Mouse (Mus musculus): ENCODE data around the gene Tcf20. TPM values are rescaled to one million over a fixed set of nuclear protein-coding genes. Genes with fewer than 3 reads are reported as not detected.

The Tcf20 gene
- polyA plus RNA-seq, 1 experiment from 2014 or later, result 15.5 TPM

DNA sequence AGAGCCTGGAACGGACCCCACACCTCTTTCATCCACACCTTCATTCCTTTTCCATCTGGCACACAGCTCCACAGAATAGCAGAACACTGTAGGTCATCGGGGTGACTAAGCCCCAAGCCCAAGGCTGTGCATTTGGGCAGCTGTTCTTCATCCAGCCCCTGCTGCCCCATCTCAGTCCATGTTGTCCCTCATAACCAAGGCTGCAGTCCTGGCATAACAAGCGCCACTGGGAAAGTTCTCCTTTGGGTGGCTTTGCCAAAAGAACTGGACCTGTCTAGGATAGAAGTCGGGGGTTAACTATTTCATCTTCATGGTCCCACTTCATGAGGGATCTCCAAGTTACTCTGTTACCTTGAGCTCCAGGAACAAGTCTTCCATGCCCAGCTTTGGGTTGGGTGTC lies 77.9 kb downstream of the Tcf20 start:
- Histone ChIP-seq H3K4me1 (ENCODE audit: control insufficient read depth, insufficient read depth, low read length) (peaks cover 18% of the 10 kb centered on the region; the same call in 1 of the 2 replicates), H3K36me3 (ENCODE audit: control insufficient read depth, insufficient read depth, low read length) (no peaks in the 10 kb centered on the region), H3K4me2 (replicated peaks; ENCODE audit: low read depth, low read length) (no peak overlapping the region), H3K4me3 (ENCODE audit: low read depth, low read length) (no peak overlapping the region), H3K9ac (replicated peaks; ENCODE audit: low read depth, low read length) (no peak overlapping the region), H3K27me3 (ENCODE audit: control insufficient read depth, insufficient read depth, low read length) (no peaks in the 10 kb centered on the region), H3K27ac (ENCODE audit: low read length) (no peak overlapping the region), H3K9me3 (ENCODE audit: control insufficient read depth, low read depth, low read length) (no peaks in the 10 kb centered on the region)
- ATAC-seq (ENCODE audit: insufficient number of reproducible peaks, insufficient read depth, low FRiP score, low read depth), result no peak
- 95% methylated on average over 4 of the region's 4 CpGs for WGBS

DNA sequence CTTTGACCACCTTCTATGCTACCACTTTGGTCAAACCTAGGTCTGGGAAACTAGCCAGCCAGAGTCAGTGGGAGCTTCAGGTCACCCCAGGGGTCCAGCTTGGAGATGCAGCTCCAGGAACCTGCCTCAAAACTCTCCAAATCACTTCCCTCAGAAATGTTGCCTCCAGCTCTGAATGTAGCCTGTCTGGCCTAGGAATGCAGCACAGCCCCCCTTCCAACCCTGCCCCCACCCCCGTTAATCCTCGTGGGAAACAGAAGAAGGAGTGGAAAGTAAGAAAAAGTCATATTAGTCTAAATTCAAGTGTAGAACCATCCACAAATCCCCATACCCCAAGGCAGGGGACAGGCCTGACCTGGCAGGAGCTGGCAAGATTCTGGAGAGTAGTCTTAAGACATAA lies 79.2 kb downstream of the Tcf20 start:
- ATAC-seq (ENCODE audit: insufficient number of reproducible peaks, insufficient read depth, low FRiP score, low read depth), result no peak
- WGBS, result 32% methylated on average over 2 of the region's 2 CpGs

GRCm38 (mm10) chr15:82907306-82907705 lies 80.4 kb downstream of the Tcf20 start:
- 77% methylated on average over 5 of the region's 5 CpGs for WGBS

More for the DNA sequence above, 79.2 kb downstream of the Tcf20 start:
- no peaks in the 10 kb centered on the region for H3K36me3 ChIP-seq (ENCODE audit: control insufficient read depth, insufficient read depth, low read length)
- H3K4me3 ChIP-seq (ENCODE audit: low read depth, low read length), result no peak overlapping the region
- H3K27ac ChIP-seq (ENCODE audit: low read length), result no peak overlapping the region
- H3K4me2 ChIP-seq (replicated peaks; ENCODE audit: low read depth, low read length), result no peak overlapping the region
- no peak overlapping the region for H3K9ac ChIP-seq (replicated peaks; ENCODE audit: low read depth, low read length)
- H3K27me3 ChIP-seq (ENCODE audit: control insufficient read depth, insufficient read depth, low read length), result no peaks in the 10 kb centered on the region
- H3K4me1 ChIP-seq (ENCODE audit: control insufficient read depth, insufficient read depth, low read length), result peaks cover 18% of the 10 kb centered on the region; the same call in 1 of the 2 replicates
- H3K9me3 ChIP-seq (ENCODE audit: control insufficient read depth, low read depth, low read length), result no peaks in the 10 kb centered on the region

DNA sequence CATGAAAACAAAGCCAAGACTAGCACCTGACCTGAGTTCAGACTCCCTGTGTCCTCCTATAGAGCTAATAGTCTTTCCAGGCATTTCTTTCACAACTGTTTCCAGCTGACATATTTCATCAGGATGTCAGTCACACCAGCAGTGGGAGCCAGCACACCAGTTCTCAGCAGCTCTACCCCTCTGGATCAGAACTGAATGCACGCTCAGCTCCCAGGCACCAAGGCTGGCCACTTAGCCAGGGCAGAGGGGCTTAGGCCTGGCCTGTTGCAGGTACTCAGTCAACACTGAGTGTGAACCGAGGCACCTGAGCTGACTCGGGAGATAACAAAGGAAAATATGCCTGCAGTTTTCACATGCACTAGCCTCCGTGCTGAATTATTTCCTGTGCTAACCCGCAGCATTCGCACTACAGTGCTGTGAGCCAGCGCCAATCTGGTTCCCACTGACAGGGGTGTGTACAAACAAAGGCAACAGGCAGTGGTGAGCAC lies 81.1 kb downstream of the Tcf20 start:
- H3K4me1 ChIP-seq (ENCODE audit: control insufficient read depth, insufficient read depth, low read length), result peaks cover 13% of the 10 kb centered on the region; the same call in 1 of the 2 replicates
- WGBS, result 50% methylated on average over 7 of the region's 7 CpGs

More at GRCm38 (mm10) chr15:82907306-82907705, 80.4 kb downstream of the Tcf20 start:
- Histone ChIP-seq H3K4me3 (ENCODE audit: low read depth, low read length) (no peak overlapping the region), H3K4me2 (replicated peaks; ENCODE audit: low read depth, low read length) (no peak overlapping the region), H3K36me3 (ENCODE audit: control insufficient read depth, insufficient read depth, low read length) (no peaks in the 10 kb centered on the region), H3K27me3 (ENCODE audit: control insufficient read depth, insufficient read depth, low read length) (no peaks in the 10 kb centered on the region), H3K27ac (ENCODE audit: low read length) (no peak overlapping the region), H3K9me3 (ENCODE audit: control insufficient read depth, low read depth, low read length) (no peaks in the 10 kb centered on the region), H3K4me1 (ENCODE audit: control insufficient read depth, insufficient read depth, low read length) (peaks cover 14% of the 10 kb centered on the region; the same call in 1 of the 2 replicates), H3K9ac (replicated peaks; ENCODE audit: low read depth, low read length) (no peak overlapping the region)
- no peak for ATAC-seq (ENCODE audit: insufficient number of reproducible peaks, insufficient read depth, low FRiP score, low read depth)

DNA sequence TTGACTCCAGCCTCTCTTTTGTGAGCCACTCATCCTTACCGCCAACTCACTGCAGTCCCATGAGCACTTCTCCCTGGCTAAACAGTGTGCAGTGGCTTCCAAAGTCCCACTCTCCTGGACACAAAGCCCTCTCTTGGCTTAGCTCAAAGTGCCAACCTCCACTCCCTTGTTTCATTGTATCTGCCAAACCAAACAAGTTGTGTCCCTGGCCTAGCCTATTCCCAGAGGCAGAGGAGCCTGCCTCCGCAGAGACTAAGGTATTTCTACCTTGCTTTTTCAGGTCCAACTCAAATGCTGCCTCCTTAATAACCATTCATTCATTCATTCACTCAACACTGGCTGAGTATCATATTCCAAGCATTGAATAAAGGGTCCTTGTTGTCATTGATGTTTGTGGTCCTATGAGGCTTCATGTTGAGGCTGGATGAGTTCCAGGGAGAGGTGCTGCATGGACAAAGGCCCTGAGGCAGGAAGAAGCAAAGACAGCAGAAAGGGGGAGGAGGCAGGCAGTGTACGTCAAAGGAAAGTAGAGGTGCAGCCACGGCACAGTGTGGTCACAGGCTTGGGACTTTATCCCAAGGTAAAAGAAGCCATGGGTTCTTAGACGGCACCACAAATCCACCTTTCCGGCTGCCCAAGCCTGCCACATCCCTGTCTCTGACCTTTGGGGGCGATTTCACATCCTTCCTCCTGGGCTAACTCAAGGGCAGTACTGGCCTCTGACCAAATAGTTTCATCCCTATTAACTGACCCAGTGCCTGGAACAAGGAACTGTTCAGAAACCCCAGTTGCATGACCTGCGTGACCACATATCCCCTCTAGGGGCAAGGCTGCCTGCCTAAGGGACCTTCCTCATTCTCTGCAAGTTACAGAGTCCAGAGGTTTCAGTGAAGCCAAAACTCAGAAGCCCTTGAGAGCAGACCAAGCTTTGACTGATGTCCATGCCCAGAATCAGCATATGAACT lies 82.0 kb downstream of the Tcf20 start:
- WGBS, result 87% methylated on average over 8 of the region's 8 CpGs
- no peak for ATAC-seq (ENCODE audit: insufficient number of reproducible peaks, insufficient read depth, low FRiP score, low read depth)

More for the DNA sequence above, 81.1 kb downstream of the Tcf20 start:
- peak; percentile 34; the same call in 1 of the 2 replicates for ATAC-seq (ENCODE audit: insufficient number of reproducible peaks, insufficient read depth, low FRiP score, low read depth)
- H3K9me3 ChIP-seq (ENCODE audit: control insufficient read depth, low read depth, low read length), result no peaks in the 10 kb centered on the region
- H3K9ac ChIP-seq (replicated peaks; ENCODE audit: low read depth, low read length), result no peak overlapping the region
- H3K36me3 ChIP-seq (ENCODE audit: control insufficient read depth, insufficient read depth, low read length), result no peaks in the 10 kb centered on the region
- H3K27ac ChIP-seq (ENCODE audit: low read length), result no peak overlapping the region
- H3K4me3 ChIP-seq (ENCODE audit: low read depth, low read length), result no peak overlapping the region
- H3K27me3 ChIP-seq (ENCODE audit: control insufficient read depth, insufficient read depth, low read length), result no peaks in the 10 kb centered on the region
- H3K4me2 ChIP-seq (replicated peaks; ENCODE audit: low read depth, low read length), result no peak overlapping the region

GRCm38 (mm10) chr15:82904526-82904925 lies 83.1 kb downstream of the Tcf20 start:
- no peak overlapping the region for H3K4me2 ChIP-seq (replicated peaks; ENCODE audit: low read depth, low read length)
- ATAC-seq (ENCODE audit: insufficient number of reproducible peaks, insufficient read depth, low FRiP score, low read depth), result no peak
- no peak overlapping the region for H3K4me3 ChIP-seq (ENCODE audit: low read depth, low read length)
- H3K36me3 ChIP-seq (ENCODE audit: control insufficient read depth, insufficient read depth, low read length), result no peaks in the 10 kb centered on the region
- no peak overlapping the region for H3K9ac ChIP-seq (replicated peaks; ENCODE audit: low read depth, low read length)
- peaks cover 18% of the 10 kb centered on the region; the same call in 1 of the 2 replicates for H3K4me1 ChIP-seq (ENCODE audit: control insufficient read depth, insufficient read depth, low read length)
- H3K27me3 ChIP-seq (ENCODE audit: control insufficient read depth, insufficient read depth, low read length), result no peaks in the 10 kb centered on the region
- H3K27ac ChIP-seq (ENCODE audit: low read length), result no peak overlapping the region
- WGBS, result 63% methylated on average over 7 of the region's 7 CpGs
- H3K9me3 ChIP-seq (ENCODE audit: control insufficient read depth, low read depth, low read length), result no peaks in the 10 kb centered on the region

More for the DNA sequence above, 82.0 kb downstream of the Tcf20 start:
- Histone ChIP-seq H3K36me3 (ENCODE audit: control insufficient read depth, insufficient read depth, low read length) (no peaks in the 10 kb centered on the region), H3K4me3 (ENCODE audit: low read depth, low read length) (no peak overlapping the region), H3K9me3 (ENCODE audit: control insufficient read depth, low read depth, low read length) (no peaks in the 10 kb centered on the region), H3K27ac (ENCODE audit: low read length) (no peak overlapping the region), H3K27me3 (ENCODE audit: control insufficient read depth, insufficient read depth, low read length) (no peaks in the 10 kb centered on the region), H3K4me2 (replicated peaks; ENCODE audit: low read depth, low read length) (no peak overlapping the region), H3K9ac (replicated peaks; ENCODE audit: low read depth, low read length) (no peak overlapping the region), H3K4me1 (ENCODE audit: control insufficient read depth, insufficient read depth, low read length) (peaks cover 13% of the 10 kb centered on the region; the same call in 1 of the 2 replicates)

DNA sequence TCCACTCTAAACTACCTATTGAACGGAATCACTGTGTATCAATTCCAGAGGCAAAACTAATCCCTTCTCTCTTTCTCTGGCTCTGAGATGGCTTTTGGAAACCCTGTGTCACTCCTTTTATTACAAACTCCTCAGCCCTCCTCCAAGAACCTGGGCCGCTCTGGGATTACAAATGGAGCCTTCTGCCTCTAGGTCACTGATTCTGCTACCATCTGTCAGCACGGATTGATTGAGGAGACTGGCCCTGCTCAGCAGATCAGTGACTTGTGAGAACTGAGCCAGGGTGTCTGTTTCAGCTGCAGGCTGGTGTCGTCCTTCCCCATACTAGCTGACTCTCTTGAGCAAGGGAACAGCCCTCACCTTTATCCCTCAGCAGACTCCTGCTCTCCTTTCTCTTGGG lies 85.2 kb downstream of the Tcf20 start:
- H3K27ac ChIP-seq (ENCODE audit: low read length), result no peak overlapping the region
- H3K4me2 ChIP-seq (replicated peaks; ENCODE audit: low read depth, low read length), result no peak overlapping the region
- ATAC-seq (ENCODE audit: insufficient number of reproducible peaks, insufficient read depth, low FRiP score, low read depth), result no peak
- no peaks in the 10 kb centered on the region for H3K36me3 ChIP-seq (ENCODE audit: control insufficient read depth, insufficient read depth, low read length)
- H3K9me3 ChIP-seq (ENCODE audit: control insufficient read depth, low read depth, low read length), result no peaks in the 10 kb centered on the region
- H3K9ac ChIP-seq (replicated peaks; ENCODE audit: low read depth, low read length), result no peak overlapping the region
- no peaks in the 10 kb centered on the region for H3K27me3 ChIP-seq (ENCODE audit: control insufficient read depth, insufficient read depth, low read length)
- WGBS, result 50% methylated on average over 4 of the region's 4 CpGs
- H3K4me1 ChIP-seq (ENCODE audit: control insufficient read depth, insufficient read depth, low read length), result peaks cover 26% of the 10 kb centered on the region
- H3K4me3 ChIP-seq (ENCODE audit: low read depth, low read length), result no peak overlapping the region

DNA sequence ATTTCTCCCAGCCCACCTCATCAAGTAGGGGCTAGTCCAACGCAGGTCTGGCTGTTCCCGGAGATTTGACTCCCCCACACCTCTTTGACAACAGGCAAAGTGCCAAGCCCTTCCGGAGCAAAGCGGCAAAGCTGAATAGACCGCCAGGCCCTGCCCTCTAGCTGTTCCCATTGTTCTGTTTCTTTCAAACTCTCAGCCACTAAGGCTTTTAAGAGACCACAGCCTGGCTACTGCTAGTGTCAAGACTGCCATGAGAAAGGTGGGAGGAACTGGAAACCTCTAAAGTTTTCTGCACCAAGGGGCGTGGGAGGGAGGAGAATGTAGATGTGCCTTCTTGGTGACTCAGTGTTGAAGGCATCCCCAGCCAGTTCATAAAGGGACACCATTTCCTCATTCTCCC lies 86.4 kb downstream of the Tcf20 start:
- Histone ChIP-seq H3K4me2 (replicated peaks; ENCODE audit: low read depth, low read length) (no peak overlapping the region), H3K27ac (ENCODE audit: low read length) (no peak overlapping the region), H3K4me1 (ENCODE audit: control insufficient read depth, insufficient read depth, low read length) (peaks cover 26% of the 10 kb centered on the region), H3K9me3 (ENCODE audit: control insufficient read depth, low read depth, low read length) (no peaks in the 10 kb centered on the region), H3K27me3 (ENCODE audit: control insufficient read depth, insufficient read depth, low read length) (no peaks in the 10 kb centered on the region), H3K36me3 (ENCODE audit: control insufficient read depth, insufficient read depth, low read length) (no peaks in the 10 kb centered on the region), H3K4me3 (ENCODE audit: low read depth, low read length) (no peak overlapping the region), H3K9ac (replicated peaks; ENCODE audit: low read depth, low read length) (no peak overlapping the region)
- 26% methylated on average over 6 of the region's 6 CpGs for WGBS
- no peak for ATAC-seq (ENCODE audit: insufficient number of reproducible peaks, insufficient read depth, low FRiP score, low read depth)

Data from stomach, embryonic 14.5 days (tissue).